Mouse (Mus musculus) bone marrow, adult 2 months (tissue): ENCODE measurements around the gene Nob1. TPM values are rescaled to one million over a fixed set of nuclear protein-coding genes. Genes with fewer than 3 reads are reported as not detected.

Source experiments
- H3K27ac ChIP-seq: fragments of 200-500 bp; 2 replicates; pipeline ENCODE4 v1.5.1; 2012; ENCODE audit warnings: low read depth, mild to moderate bottlenecking, control low read depth, inconsistent platforms, low read length; ENCODE audit not compliant: control insufficient read depth, poor library complexity, insufficient read depth
- H3K4me1 ChIP-seq: fragments of 200-500 bp; 2 replicates; pipeline ENCODE4 v1.6.1; 2011; ENCODE audit warnings: low read length; ENCODE audit not compliant: control insufficient read depth, insufficient read depth
- H3K4me3 ChIP-seq: fragments of 200-500 bp; replicated peaks from 2 replicates; pipeline ENCODE3; 2011; ENCODE audit warnings: mild to moderate bottlenecking, low read depth, low read length, control low read depth; ENCODE audit not compliant: control insufficient read depth
- CTCF ChIP-seq: fragments of 200-500 bp; IDR thresholded peaks from 2 replicates; pipeline ENCODE4 v1.5.1; 2011; ENCODE audit warnings: low read length, control low read depth; ENCODE audit not compliant: control insufficient read depth, insufficient read depth
- POLR2A ChIP-seq: fragments of 200-500 bp; IDR thresholded peaks from 2 replicates; pipeline ENCODE4 v1.6.1; 2011; ENCODE audit warnings: low read depth, mild to moderate bottlenecking, control low read depth, low read length, borderline replicate concordance; ENCODE audit not compliant: control insufficient read depth
- WGBS: fragments of 180-500 bp; shearing (Covaris S2); methylation state at CpG from one replicate; pipeline ENCODE4 v1.1.7; 2018; 5-methylcytosine and 5-hydroxymethylcytosine counted together
- polyA plus RNA-seq: library from polyadenylated mRNA; stranded (reverse); fragments of >200 nt; gene quantifications from 2 replicates; pipeline ENCODE4 v1.2.4, GENCODE M21; 2011; ENCODE audit warnings: low replicate concordance; ENCODE audit not compliant: missing spikeins, insufficient read depth, insufficient read length

The Nob1 gene
- polyA plus RNA-seq, 1 experiment, result 28.4 TPM

- H3K27ac ChIP-seq, result no peak overlapping the region
- TF ChIP-seq POLR2A (no peak), CTCF (no peak)
- 69% methylated on average over 9 of the region's 9 CpGs for WGBS
- H3K4me1 ChIP-seq, result peaks cover 1% of the 10 kb centered on the region; the same call in 1 of the 2 replicates
- H3K4me3 ChIP-seq, result no peak overlapping the region
Observed at GRCm38 (mm10) chr8:107399495-107399894, 25.4 kb downstream of the Nob1 start.

- Histone ChIP-seq H3K4me1 (0 out of 2 replicates have a peak, but pooled peaks cover 1% of the 10 kb centered on the region), H3K27ac (no peak overlapping the region), H3K4me3 (no peak overlapping the region)
- TF ChIP-seq CTCF, result no peak
- TF ChIP-seq POLR2A, result no peak
- 88% methylated on average over 12 of the region's 12 CpGs for WGBS
Observed at GRCm38 (mm10) chr8:107397665-107398064, 27.2 kb downstream of the Nob1 start.

- no peak overlapping the region for H3K27ac ChIP-seq
- no peak overlapping the region for H3K4me3 ChIP-seq
- WGBS, result 90% methylated on average over 10 of the region's 10 CpGs
- 0 out of 2 replicates have a peak, but pooled peaks cover 1% of the 10 kb centered on the region for H3K4me1 ChIP-seq
- TF ChIP-seq CTCF (no peak), POLR2A (no peak)
Observed at GRCm38 (mm10) chr8:107396106-107396670, 28.7 kb downstream of the Nob1 start.

GRCm38 (mm10) chr8:107395397-107395796 lies 29.5 kb downstream of the Nob1 start:
- H3K4me3 ChIP-seq, result no peak overlapping the region
- 0 out of 2 replicates have a peak, but pooled peaks cover 1% of the 10 kb centered on the region for H3K4me1 ChIP-seq
- TF ChIP-seq CTCF (no peak), POLR2A (no peak)
- H3K27ac ChIP-seq, result no peak overlapping the region

DNA sequence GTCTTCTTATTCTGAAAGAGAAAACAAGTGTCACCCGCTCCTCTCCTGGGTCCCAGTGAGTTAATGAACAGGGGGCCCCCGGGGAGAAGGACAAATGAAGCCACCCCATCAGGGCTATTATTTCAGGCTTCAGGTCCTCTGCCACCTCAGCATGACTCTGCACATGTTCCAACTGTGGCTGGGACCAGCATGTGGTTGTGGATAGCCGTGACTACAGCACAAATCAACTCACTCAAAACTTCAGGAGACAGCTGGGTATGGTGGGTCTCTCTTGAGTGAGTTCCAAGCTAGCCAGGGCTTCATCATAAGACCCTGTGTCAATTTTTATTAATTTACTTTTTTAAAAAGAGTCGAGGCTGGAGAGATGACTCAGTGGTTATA lies 33.7 kb downstream of the Nob1 start:
- 53% methylated on average over 4 of the region's 4 CpGs for WGBS
- H3K4me1 ChIP-seq, result no peaks in the 10 kb centered on the region
- H3K27ac ChIP-seq, result no peak overlapping the region
- H3K4me3 ChIP-seq, result no peak overlapping the region
- TF ChIP-seq CTCF, result no peak

DNA sequence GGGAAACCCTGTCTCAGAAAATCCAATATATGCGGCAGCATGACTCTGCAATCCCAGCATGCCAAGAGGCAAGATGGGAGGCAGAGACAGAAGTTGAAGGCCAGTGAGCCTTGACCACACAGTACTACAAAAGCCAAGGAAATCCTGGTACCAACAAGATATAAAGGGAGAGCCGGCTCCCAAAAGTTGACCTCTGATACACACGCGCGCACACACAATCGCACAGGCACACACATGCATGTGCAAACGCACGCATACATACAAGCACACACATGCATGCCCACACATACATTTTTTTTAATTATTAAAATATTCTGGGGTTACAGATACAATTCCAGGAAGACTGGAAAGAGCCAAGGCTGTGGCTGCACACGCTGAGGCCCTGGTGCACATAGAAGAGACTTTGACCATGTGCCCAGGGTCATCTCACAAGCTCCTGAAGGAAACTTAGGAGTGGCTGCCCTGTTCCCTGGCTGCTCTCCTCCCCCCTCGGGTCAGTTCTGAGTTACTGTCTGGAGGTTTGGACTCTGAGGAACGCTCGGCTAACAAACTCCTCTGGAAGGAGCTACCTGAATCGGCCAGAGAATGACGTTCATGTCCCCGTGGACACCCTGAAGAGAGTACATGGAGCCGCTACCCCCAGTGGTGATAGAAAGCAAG lies 34.2 kb downstream of the Nob1 start:
- 92% methylated on average over 16 of the region's 16 CpGs for WGBS
- Histone ChIP-seq H3K4me1 (no peaks in the 10 kb centered on the region), H3K27ac (no peak overlapping the region), H3K4me3 (no peak overlapping the region)
- TF ChIP-seq CTCF (no peak), POLR2A (no peak)

- H3K4me1 ChIP-seq, result no peaks in the 10 kb centered on the region
- H3K27ac ChIP-seq, result no peak overlapping the region
- WGBS, result 85% methylated on average over 8 of the region's 8 CpGs
- no peak overlapping the region for H3K4me3 ChIP-seq
- TF ChIP-seq POLR2A (no peak), CTCF (no peak)
Observed at GRCm38 (mm10) chr8:107389557-107389956, 35.3 kb downstream of the Nob1 start.

DNA sequence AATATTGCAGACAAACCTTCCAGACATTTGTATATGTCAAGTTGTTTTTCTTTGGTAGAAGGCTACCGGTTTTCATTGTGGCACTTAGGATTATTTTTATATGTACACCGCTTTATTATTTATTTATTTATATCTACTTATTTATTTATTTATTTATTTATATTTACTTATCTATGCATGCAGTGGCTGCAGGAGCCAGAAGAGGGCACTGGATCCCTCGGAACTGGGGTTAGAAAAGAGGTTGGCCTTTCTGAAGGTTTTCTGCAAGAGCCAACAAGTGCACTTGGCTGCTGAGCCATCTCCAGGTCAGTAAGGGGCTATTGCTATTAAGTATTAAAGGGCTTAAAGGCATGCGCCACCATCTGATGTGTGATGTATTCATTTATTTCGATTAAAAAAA lies 37.0 kb downstream of the Nob1 start:
- Histone ChIP-seq H3K4me1 (no peaks in the 10 kb centered on the region), H3K27ac (no peak overlapping the region), H3K4me3 (no peak overlapping the region)
- WGBS, result 72% methylated on average over 5 of the region's 5 CpGs
- no peak for TF ChIP-seq POLR2A

DNA sequence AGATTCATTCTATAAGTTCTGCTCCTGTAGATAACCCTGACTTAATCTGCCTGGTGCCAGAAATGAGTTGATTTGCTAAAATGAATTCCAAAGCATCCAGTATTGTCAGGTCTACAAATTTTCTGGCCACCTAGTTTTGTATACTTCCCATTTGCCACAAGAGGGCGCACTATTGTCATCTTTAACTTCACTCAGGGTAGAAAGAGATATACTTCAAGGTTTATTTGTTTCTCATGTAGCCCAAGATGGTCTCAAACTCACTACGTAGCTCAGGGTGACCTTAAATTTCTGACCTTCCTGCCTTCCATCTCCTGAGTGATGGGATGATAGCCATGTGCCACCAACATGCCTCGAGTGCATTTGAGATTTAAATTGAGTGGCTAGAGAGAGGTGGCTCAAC lies 38.2 kb downstream of the Nob1 start:
- Histone ChIP-seq H3K4me1 (no peaks in the 10 kb centered on the region), H3K27ac (no peak overlapping the region), H3K4me3 (no peak overlapping the region)
- TF ChIP-seq POLR2A (no peak), CTCF (no peak)
- 24% methylated on average over 3 of the region's 3 CpGs for WGBS
